Mouse (Mus musculus): Measurements from ENCODE around the gene Amfr. TPM values are rescaled to one million over a fixed set of nuclear protein-coding genes. Genes with fewer than 3 reads are reported as not detected.

Gene Amfr
- polyA plus RNA-seq, 1 experiment from 2014 or later, result 60.2 TPM

- Histone ChIP-seq H3K27ac (ENCODE audit: low read depth) (0 out of 2 replicates have a peak overlapping the region, but pooled peaks have one; percentile 1), H3K27me3 (ENCODE audit: insufficient read depth, low read length) (no peaks in the 10 kb centered on the region), H3K9me3 (ENCODE audit: low read length) (no peaks in the 10 kb centered on the region), H3K36me3 (replicated peaks; ENCODE audit: insufficient read depth, low read length) (peaks cover 91% of the 10 kb centered on the region), H3K9ac (replicated peaks) (no peak overlapping the region), H3K4me3 (ENCODE audit: low read depth, low read length) (no peak overlapping the region), H3K4me2 (ENCODE audit: low read depth, low read length) (no peak overlapping the region), H3K4me1 (ENCODE audit: insufficient read depth) (peaks cover 4% of the 10 kb centered on the region)
- TF ChIP-seq EP300 (IDR thresholded peaks at IDR 0.05; ENCODE audit: low read depth), result no peak
- 0 out of 2 replicates have a peak, but pooled peaks have one; percentile 16 for TF ChIP-seq CTCF (IDR thresholded peaks at IDR 0.05; ENCODE audit: low read depth)
- WGBS (ENCODE audit: insufficient replicate concordance), result 86% methylated on average over 6 of the region's 6 CpGs
- DNase-seq (no peak), ATAC-seq (no peak)
Observed at GRCm38 (mm10) chr8:93976446-93977211, 36.0 kb downstream of the Amfr start.

- no peak for DNase-seq
- peaks cover 4% of the 10 kb centered on the region for H3K4me1 ChIP-seq (ENCODE audit: insufficient read depth)
- no peaks in the 10 kb centered on the region for H3K27me3 ChIP-seq (ENCODE audit: insufficient read depth, low read length)
- WGBS (ENCODE audit: insufficient replicate concordance), result 67% methylated on average over 2 of the region's 2 CpGs
- no peaks in the 10 kb centered on the region for H3K9me3 ChIP-seq (ENCODE audit: low read length)
- H3K4me2 ChIP-seq (ENCODE audit: low read depth, low read length), result no peak overlapping the region
- no peak overlapping the region for H3K4me3 ChIP-seq (ENCODE audit: low read depth, low read length)
- peak; percentile 24 for ATAC-seq
- TF ChIP-seq EP300 (IDR thresholded peaks at IDR 0.05; ENCODE audit: low read depth) (no peak), CTCF (IDR thresholded peaks at IDR 0.05; ENCODE audit: low read depth) (no peak)
- peak overlapping the region; percentile 81 for H3K27ac ChIP-seq (ENCODE audit: low read depth)
- H3K36me3 ChIP-seq (replicated peaks; ENCODE audit: insufficient read depth, low read length), result peaks cover 85% of the 10 kb centered on the region
- H3K9ac ChIP-seq (replicated peaks), result no peak overlapping the region
Observed at GRCm38 (mm10) chr8:93975358-93975757, 37.3 kb downstream of the Amfr start.

- Histone ChIP-seq H3K4me2 (ENCODE audit: low read depth, low read length) (no peak overlapping the region), H3K36me3 (replicated peaks; ENCODE audit: insufficient read depth, low read length) (peaks cover 78% of the 10 kb centered on the region), H3K9me3 (ENCODE audit: low read length) (no peaks in the 10 kb centered on the region), H3K9ac (replicated peaks) (no peak overlapping the region), H3K27ac (ENCODE audit: low read depth) (peak overlapping the region; percentile 81), H3K27me3 (ENCODE audit: insufficient read depth, low read length) (no peaks in the 10 kb centered on the region), H3K4me3 (ENCODE audit: low read depth, low read length) (no peak overlapping the region), H3K4me1 (ENCODE audit: insufficient read depth) (peaks cover 4% of the 10 kb centered on the region)
- TF ChIP-seq EP300 (IDR thresholded peaks at IDR 0.05; ENCODE audit: low read depth) (no peak; the same call in 1 of the 2 replicates), CTCF (IDR thresholded peaks at IDR 0.05; ENCODE audit: low read depth) (no peak)
- DNase-seq, result peak; percentile 62
- WGBS (ENCODE audit: insufficient replicate concordance), result 74% methylated on average over 11 of the region's 11 CpGs
- peak; percentile 92 for ATAC-seq
Observed at GRCm38 (mm10) chr8:93974602-93975186, 37.9 kb downstream of the Amfr start.

GRCm38 (mm10) chr8:93973831-93974375 lies 38.7 kb downstream of the Amfr start:
- Histone ChIP-seq H3K4me2 (ENCODE audit: low read depth, low read length) (no peak overlapping the region), H3K27me3 (ENCODE audit: insufficient read depth, low read length) (no peaks in the 10 kb centered on the region), H3K9ac (replicated peaks) (no peak overlapping the region), H3K4me3 (ENCODE audit: low read depth, low read length) (no peak overlapping the region), H3K36me3 (replicated peaks; ENCODE audit: insufficient read depth, low read length) (peaks cover 71% of the 10 kb centered on the region), H3K4me1 (ENCODE audit: insufficient read depth) (peaks cover 4% of the 10 kb centered on the region), H3K27ac (ENCODE audit: low read depth) (peak overlapping the region; percentile 81; the same call in 1 of the 2 replicates), H3K9me3 (ENCODE audit: low read length) (no peaks in the 10 kb centered on the region)
- TF ChIP-seq CTCF (IDR thresholded peaks at IDR 0.05; ENCODE audit: low read depth), result no peak
- TF ChIP-seq EP300 (IDR thresholded peaks at IDR 0.05; ENCODE audit: low read depth), result no peak
- DNase-seq (no peak), ATAC-seq (no peak)
- 85% methylated on average over 13 of the region's 13 CpGs for WGBS (ENCODE audit: insufficient replicate concordance)

- Histone ChIP-seq H3K4me3 (ENCODE audit: low read depth, low read length) (no peak overlapping the region), H3K27ac (ENCODE audit: low read depth) (no peak overlapping the region), H3K36me3 (replicated peaks; ENCODE audit: insufficient read depth, low read length) (peaks cover 64% of the 10 kb centered on the region), H3K4me2 (ENCODE audit: low read depth, low read length) (no peak overlapping the region), H3K9me3 (ENCODE audit: low read length) (no peaks in the 10 kb centered on the region), H3K9ac (replicated peaks) (no peak overlapping the region), H3K4me1 (ENCODE audit: insufficient read depth) (peaks cover 9% of the 10 kb centered on the region), H3K27me3 (ENCODE audit: insufficient read depth, low read length) (no peaks in the 10 kb centered on the region)
- ATAC-seq (no peak), DNase-seq (no peak)
- TF ChIP-seq EP300 (IDR thresholded peaks at IDR 0.05; ENCODE audit: low read depth) (no peak), CTCF (IDR thresholded peaks at IDR 0.05; ENCODE audit: low read depth) (no peak)
- 93% methylated on average over 14 of the region's 14 CpGs for WGBS (ENCODE audit: insufficient replicate concordance)
Observed at GRCm38 (mm10) chr8:93972971-93973734, 39.5 kb downstream of the Amfr start.

- H3K9me3 ChIP-seq (ENCODE audit: low read length), result no peaks in the 10 kb centered on the region
- ATAC-seq (no peak), DNase-seq (no peak)
- H3K4me1 ChIP-seq (ENCODE audit: insufficient read depth), result peaks cover 17% of the 10 kb centered on the region
- no peak overlapping the region for H3K4me2 ChIP-seq (ENCODE audit: low read depth, low read length)
- H3K27me3 ChIP-seq (ENCODE audit: insufficient read depth, low read length), result no peaks in the 10 kb centered on the region
- peaks cover 55% of the 10 kb centered on the region for H3K36me3 ChIP-seq (replicated peaks; ENCODE audit: insufficient read depth, low read length)
- H3K4me3 ChIP-seq (ENCODE audit: low read depth, low read length), result no peak overlapping the region
- H3K9ac ChIP-seq (replicated peaks), result no peak overlapping the region
- TF ChIP-seq EP300 (IDR thresholded peaks at IDR 0.05; ENCODE audit: low read depth), result no peak
- no peak for TF ChIP-seq CTCF (IDR thresholded peaks at IDR 0.05; ENCODE audit: low read depth)
- 90% methylated on average over 5 of the region's 5 CpGs for WGBS (ENCODE audit: insufficient replicate concordance)
- no peak overlapping the region for H3K27ac ChIP-seq (ENCODE audit: low read depth)
Observed at GRCm38 (mm10) chr8:93972211-93972610, 40.4 kb downstream of the Amfr start.
